Mouse (Mus musculus): ENCODE measurements at regions not wholly inside any gene's neighbourhood (a gene's known extent, or its start where the extent isn't known, plus 50 kb on each side); places are given as distances from the start of the nearest gene placed in this dataset. TPM values are rescaled to one million over a fixed set of nuclear protein-coding genes. Genes with fewer than 3 reads are reported as not detected.

DNA sequence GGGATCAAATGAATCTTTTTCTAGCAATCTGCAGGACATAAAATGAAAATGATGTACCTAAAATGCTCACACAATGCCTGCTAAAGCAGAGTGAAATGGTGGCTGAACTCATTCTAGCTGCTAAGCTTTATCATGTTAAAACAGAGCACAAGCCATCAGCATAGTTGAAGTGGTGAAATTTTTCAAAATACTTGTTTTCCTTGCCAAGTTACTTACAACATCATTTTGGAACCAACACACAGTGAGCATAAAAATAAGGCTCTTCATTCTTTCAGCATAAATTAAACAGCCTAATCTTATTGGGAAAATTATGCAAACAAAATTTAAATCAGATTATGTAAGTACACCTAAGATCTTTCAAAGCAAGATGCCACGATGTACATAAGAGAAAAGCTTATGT, 125.3 kb upstream of the Arx start:
- Histone ChIP-seq H3K27me3 (ENCODE audit: control insufficient read depth, insufficient read depth, low read depth, low read length) (no peaks in the 10 kb centered on the region), H3K4me3 (ENCODE audit: low read depth, low read length) (no peak overlapping the region), H3K9ac (ENCODE audit: low read depth, low read length) (no peak overlapping the region), H3K27ac (ENCODE audit: low read length) (no peak overlapping the region), H3K4me2 (ENCODE audit: low read length) (no peak overlapping the region), H3K9me3 (replicated peaks; ENCODE audit: control insufficient read depth, low read length, poor library complexity, severe bottlenecking) (no peaks in the 10 kb centered on the region), H3K36me3 (ENCODE audit: control insufficient read depth, insufficient read depth, low read length) (no peaks in the 10 kb centered on the region), H3K4me1 (ENCODE audit: control insufficient read depth, insufficient read depth, low read length) (no peaks in the 10 kb centered on the region)
- no peak for ATAC-seq
- WGBS = 29% methylated on average over 1 of the region's 1 CpGs

Small RNA genes lying in the stretch of these regions (microRNA-seq; reads per million reads assigned to microRNA genes)
- gene Gm24973 = not detected

Data from midbrain, embryonic 16.5 days (tissue).